Comparison of ENCODE assay signal across 30 mouse cellular contexts in genomic region chr1:92015252-92015651, GRCm38 (mm10).
A peak's percentile ranks its signal among the peaks of the same experiment; 100 is the strongest.
DNase-seq lines count a peak whose midpoint lies in the region; ATAC-seq and TF ChIP-seq lines count a peak whose summit lies in the region.
"Had no signal": no experiment of that assay in that cellular context is flagged by ENCODE, and none has a peak within 500 bp of the region (broad histone marks: within the 10 kb centered on the region; RNA-seq: fewer than 3 reads in every experiment).

No protein-coding gene starts in this region.

- H3K9me3 ChIP-seq in forebrain, embryonic 11.5 days (ENCODE audit: control insufficient read depth, low read length): no peaks in the 10 kb centered on the region
- no peaks in the 10 kb centered on the region for H3K9me3 ChIP-seq in forebrain, embryonic 15.5 days
- H3K9me3 ChIP-seq in forebrain, postnatal 0 days (ENCODE audit: low read length): no peaks in the 10 kb centered on the region
- no peaks in the 10 kb centered on the region for H3K9me3 ChIP-seq in forebrain, embryonic 12.5 days
- no peaks in the 10 kb centered on the region for H3K9me3 ChIP-seq in heart, embryonic 11.5 days (replicated peaks; ENCODE audit: control insufficient read depth, low read length)
- H3K9me3 ChIP-seq: embryonic facial prominence, embryonic 10.5 days; embryonic facial prominence, embryonic 13.5 days; G1E; heart, embryonic 12.5 days; heart, embryonic 15.5 days; intestine, embryonic 15.5 days; kidney, embryonic 15.5 days had no signal

- no peak overlapping the region for H3K9ac ChIP-seq in forebrain, embryonic 11.5 days (ENCODE audit: low read length)
- H3K9ac ChIP-seq in forebrain, embryonic 15.5 days (replicated peaks): no peak overlapping the region
- no peak overlapping the region for H3K9ac ChIP-seq in forebrain, postnatal 0 days
- H3K9ac ChIP-seq in forebrain, embryonic 12.5 days: no peak overlapping the region
- H3K9ac ChIP-seq in heart, embryonic 11.5 days (ENCODE audit: low read depth, low read length): no peak overlapping the region
- H3K9ac ChIP-seq: embryonic facial prominence, embryonic 13.5 days; heart, embryonic 12.5 days; heart, embryonic 15.5 days; hindbrain, embryonic 14.5 days; intestine, embryonic 15.5 days; kidney, embryonic 15.5 days had no signal

- no peak for TF ChIP-seq CTCF in forebrain, postnatal 0 days (IDR thresholded peaks at IDR 0.05; ENCODE audit: low read depth)

- no peak overlapping the region for H3K4me2 ChIP-seq in forebrain, embryonic 11.5 days (ENCODE audit: low read depth, low read length, severe bottlenecking)
- no peak overlapping the region for H3K4me2 ChIP-seq in forebrain, embryonic 15.5 days (replicated peaks)
- H3K4me2 ChIP-seq in forebrain, postnatal 0 days (ENCODE audit: low read depth): no peak overlapping the region
- H3K4me2 ChIP-seq in forebrain, embryonic 12.5 days: no peak overlapping the region
- no peak overlapping the region for H3K4me2 ChIP-seq in heart, embryonic 11.5 days
- H3K4me2 ChIP-seq: embryonic facial prominence, embryonic 13.5 days; heart, embryonic 12.5 days; heart, embryonic 15.5 days; hindbrain, embryonic 14.5 days; intestine, embryonic 15.5 days; kidney, embryonic 15.5 days had no signal

- H3K4me1 ChIP-seq in forebrain, embryonic 11.5 days (replicated peaks; ENCODE audit: control insufficient read depth, insufficient read depth, low read length): no peaks in the 10 kb centered on the region
- H3K4me1 ChIP-seq in forebrain, embryonic 15.5 days: peaks cover 7% of the 10 kb centered on the region; the same call in 1 of the 2 replicates
- peaks cover 4% of the 10 kb centered on the region for H3K4me1 ChIP-seq in forebrain, postnatal 0 days (ENCODE audit: insufficient read depth)
- H3K4me1 ChIP-seq in forebrain, embryonic 12.5 days: no peaks in the 10 kb centered on the region; the same call in 1 of the 2 replicates
- H3K4me1 ChIP-seq in heart, embryonic 11.5 days (ENCODE audit: control insufficient read depth, insufficient read depth, low read length): no peaks in the 10 kb centered on the region
- H3K4me1 ChIP-seq: heart, embryonic 15.5 days had no signal

- ATAC-seq in forebrain, embryonic 11.5 days (replicated peaks; ENCODE audit: low FRiP score): no peak
- no peak for ATAC-seq in forebrain, embryonic 15.5 days (replicated peaks)
- peak; percentile 78 for ATAC-seq in forebrain, postnatal 0 days
- no peak for ATAC-seq in forebrain, embryonic 12.5 days (ENCODE audit: low FRiP score)
- ATAC-seq in inflammation-experienced regulatory T-cells, adult 6 months: peak; percentile 58
- ATAC-seq in heart, embryonic 11.5 days (replicated peaks; ENCODE audit: insufficient number of reproducible peaks, low FRiP score, low TSS enrichment): no peak

- no peak overlapping the region for H3K27ac ChIP-seq in forebrain, embryonic 11.5 days (ENCODE audit: low read depth, low read length)
- H3K27ac ChIP-seq in forebrain, embryonic 15.5 days (replicated peaks): no peak overlapping the region
- H3K27ac ChIP-seq in forebrain, postnatal 0 days (ENCODE audit: low read depth, low read length): no peak overlapping the region
- no peak overlapping the region for H3K27ac ChIP-seq in forebrain, embryonic 12.5 days
- no peak overlapping the region for H3K27ac ChIP-seq in heart, embryonic 11.5 days (ENCODE audit: low read depth, low read length)
- H3K27ac ChIP-seq: embryonic facial prominence, embryonic 10.5 days; embryonic facial prominence, embryonic 13.5 days; heart, adult 2 months; heart, embryonic 15.5 days; hindbrain, embryonic 14.5 days; intestine, embryonic 15.5 days; kidney, embryonic 15.5 days had no signal

- H3K36me3 ChIP-seq in forebrain, embryonic 11.5 days (ENCODE audit: control insufficient read depth, insufficient read depth, low read length): no peaks in the 10 kb centered on the region
- no peaks in the 10 kb centered on the region for H3K36me3 ChIP-seq in forebrain, embryonic 15.5 days
- H3K36me3 ChIP-seq in forebrain, postnatal 0 days (ENCODE audit: insufficient read depth): no peaks in the 10 kb centered on the region
- peaks cover 11% of the 10 kb centered on the region; the same call in 1 of the 2 replicates for H3K36me3 ChIP-seq in forebrain, embryonic 12.5 days (replicated peaks)
- no peaks in the 10 kb centered on the region; the same call in 1 of the 2 replicates for H3K36me3 ChIP-seq in heart, embryonic 11.5 days (ENCODE audit: control insufficient read depth, insufficient read depth, low read length)

- no peaks in the 10 kb centered on the region for H3K27me3 ChIP-seq in forebrain, embryonic 11.5 days (ENCODE audit: control insufficient read depth, insufficient read depth, low read length)
- H3K27me3 ChIP-seq in forebrain, embryonic 15.5 days: no peaks in the 10 kb centered on the region
- H3K27me3 ChIP-seq in forebrain, postnatal 0 days (ENCODE audit: insufficient read depth, low read length): no peaks in the 10 kb centered on the region
- no peaks in the 10 kb centered on the region for H3K27me3 ChIP-seq in forebrain, embryonic 12.5 days
- H3K27me3 ChIP-seq in heart, embryonic 11.5 days (ENCODE audit: control insufficient read depth, insufficient read depth, low read length): no peaks in the 10 kb centered on the region
- H3K27me3 ChIP-seq: CH12.LX; embryonic facial prominence, embryonic 13.5 days; heart, embryonic 12.5 days; heart, embryonic 15.5 days; intestine, embryonic 15.5 days; kidney, embryonic 15.5 days had no signal

- no peak overlapping the region for H3K4me3 ChIP-seq in forebrain, embryonic 11.5 days (ENCODE audit: low read depth, low read length)
- H3K4me3 ChIP-seq in forebrain, embryonic 15.5 days: no peak overlapping the region
- H3K4me3 ChIP-seq in forebrain, postnatal 0 days (ENCODE audit: low read depth, low read length): no peak overlapping the region
- no peak overlapping the region for H3K4me3 ChIP-seq in forebrain, embryonic 12.5 days (replicated peaks)
- no peak overlapping the region for H3K4me3 ChIP-seq in heart, embryonic 11.5 days (ENCODE audit: low read depth, low read length)
- H3K4me3 ChIP-seq: embryonic facial prominence, embryonic 10.5 days; embryonic facial prominence, embryonic 13.5 days; erythroblast, embryonic 14.5 days; heart, adult 2 months; heart, embryonic 12.5 days; heart, embryonic 15.5 days; intestine, embryonic 15.5 days; kidney, embryonic 15.5 days had no signal

- peak; percentile 27 for DNase-seq in forebrain, embryonic 11.5 days (ENCODE audit: low spot score)
- peak; percentile 27 for DNase-seq in forebrain, postnatal 0 days
- DNase-seq in NIH3T3 (ENCODE audit: low read depth): peak; percentile 19
- DNase-seq in heart, adult 8-10 months (ENCODE audit: low spot score): no peak
- DNase-seq: adrenal gland, adult 8-10 months; adrenal gland, postnatal 25 days; cerebellum, adult 11 months; cerebellum, adult 8-10 months; cerebellum, postnatal 10 days; cerebellum, postnatal 36 days; embryo, embryonic 11 days; gastrocnemius, postnatal 10 days; gastrocnemius, postnatal 36 days; heart, adult 2 months; heart, postnatal 14 days; heart, postnatal 4 days had no signal

Comparison
In these comparisons a context has a peak if more than half of its experiments do, and no peak if none do; other contexts are left out.
1. ATAC-seq: peak in forebrain, postnatal 0 days (single experiment) and inflammation-experienced regulatory T-cells, adult 6 months (single experiment); none in forebrain, embryonic 11.5 days (single experiment), forebrain, embryonic 15.5 days (single experiment), forebrain, embryonic 12.5 days (single experiment) and heart, embryonic 11.5 days (single experiment).